Mouse (Mus musculus) stomach, postnatal 0 days (tissue): Measurements from ENCODE around the gene Tprg. TPM values are rescaled to one million over a fixed set of nuclear protein-coding genes. Genes with fewer than 3 reads are reported as not detected.
A peak's percentile ranks its signal among the peaks of the same experiment; 100 is the strongest.

Experiments
- ATAC-seq: fragments of 200-750 bp; cut with Nextera tagmentation; 2 replicates; pipeline ENCODE4 v1.8.0; 2017; ENCODE audit not compliant: low FRiP score, low TSS enrichment
- DNase-seq: peaks from one replicate; pipeline ENCODE4 v3.0.0-alpha.2; 2016; ENCODE audit warnings: low spot score
- H3K27ac ChIP-seq: fragments of 300-500 bp; sonication (generic); replicated peaks from 2 replicates; pipeline ENCODE4 v1.5.1; 2014; ENCODE audit warnings: mild to moderate bottlenecking, control low read depth
- H3K27me3 ChIP-seq: fragments of 300-500 bp; sonication (generic); 2 replicates; pipeline ENCODE4 v1.6.1; 2014; ENCODE audit warnings: low read length; ENCODE audit not compliant: control insufficient read depth, insufficient read depth
- H3K36me3 ChIP-seq: fragments of 300-500 bp; sonication (generic); 2 replicates; pipeline ENCODE4 v1.6.1; 2014; ENCODE audit warnings: low read length, mixed read lengths; ENCODE audit not compliant: control insufficient read depth, insufficient read depth
- H3K4me1 ChIP-seq: fragments of 300-500 bp; sonication (generic); replicated peaks from 2 replicates; pipeline ENCODE4 v1.6.1; 2014; ENCODE audit warnings: antibody characterized with exemption; ENCODE audit not compliant: control insufficient read depth, insufficient read depth
- H3K4me2 ChIP-seq: fragments of 300-500 bp; sonication (generic); replicated peaks from 2 replicates; pipeline ENCODE4 v1.6.1; 2014; ENCODE audit warnings: low read depth, mild to moderate bottlenecking, control low read depth, moderate library complexity
- H3K4me3 ChIP-seq: fragments of 300-500 bp; sonication (generic); 2 replicates; pipeline ENCODE4 v1.5.1; 2014; ENCODE audit warnings: low read depth, low read length, control low read depth
- H3K9ac ChIP-seq: fragments of 300-500 bp; sonication (generic); 2 replicates; pipeline ENCODE4 v1.6.1; 2014; ENCODE audit warnings: mild to moderate bottlenecking, low read length, control low read depth, mixed read lengths
- H3K9me3 ChIP-seq: fragments of 300-500 bp; sonication (generic); 2 replicates; pipeline ENCODE4 v1.6.1; 2016; ENCODE audit warnings: low read length; ENCODE audit not compliant: control insufficient read depth
- CTCF ChIP-seq: IDR thresholded peaks from 2 replicates; pipeline ENCODE4 v1.5.1; 2016; ENCODE audit warnings: antibody characterized with exemption, low read depth, mild to moderate bottlenecking, moderate library complexity
- EP300 ChIP-seq: optimal IDR thresholded peaks from 2 replicates; pipeline ENCODE3; 2016; ENCODE audit warnings: antibody characterized with exemption
- WGBS: fragments of 180-500 bp; shearing (Covaris S2); extraction: QIAGEN DNeasy Blood & Tissue Kit; methylation state at CpG from one replicate; pipeline ENCODE4 v1.1.7; 2014; 5-methylcytosine and 5-hydroxymethylcytosine counted together
- polyA plus RNA-seq: library from polyadenylated mRNA; unstranded; fragments of >200 nt; fragmentation: Nextera tagmentation; extraction: Ambion mirVana; gene quantifications from 2 replicates; pipeline ENCODE4 v1.2.1, GENCODE M21; 2015

Gene Tprg
- polyA plus RNA-seq, 1 experiment from 2014 or later: 41.0 TPM

GRCm38 (mm10) chr16:25451511-25451910 is 164.9 kb downstream of the Tprg start:
- ATAC-seq (no peak), DNase-seq (no peak)
- Histone ChIP-seq H3K4me1 (no peaks in the 10 kb centered on the region), H3K4me2 (no peak overlapping the region), H3K27ac (no peak overlapping the region), H3K9me3 (no peaks in the 10 kb centered on the region), H3K36me3 (no peaks in the 10 kb centered on the region), H3K4me3 (no peak overlapping the region), H3K9ac (no peak overlapping the region), H3K27me3 (no peaks in the 10 kb centered on the region)
- TF ChIP-seq EP300 (no peak), CTCF (no peak)
- WGBS: 70% methylated on average over 3 of the region's 3 CpGs

GRCm38 (mm10) chr16:25464732-25465131 is 178.1 kb downstream of the Tprg start:
- DNase-seq (no peak), ATAC-seq (no peak)
- no peaks in the 10 kb centered on the region for H3K27me3 ChIP-seq
- H3K36me3 ChIP-seq: no peaks in the 10 kb centered on the region
- no peak overlapping the region for H3K4me2 ChIP-seq
- H3K9ac ChIP-seq: no peak overlapping the region
- H3K9me3 ChIP-seq: no peaks in the 10 kb centered on the region
- H3K27ac ChIP-seq: no peak overlapping the region
- 86% methylated on average over 4 of the region's 4 CpGs for WGBS
- no peaks in the 10 kb centered on the region for H3K4me1 ChIP-seq
- H3K4me3 ChIP-seq: no peak overlapping the region
- TF ChIP-seq EP300: no peak
- TF ChIP-seq CTCF: no peak

GRCm38 (mm10) chr16:25465435-25466139 is 179.0 kb downstream of the Tprg start:
- ATAC-seq: 0 out of 2 replicates have a peak, but pooled peaks have one; percentile 32
- WGBS: 38% methylated on average over 13 of the region's 13 CpGs
- DNase-seq: peak; percentile 21

GRCm38 (mm10) chr16:25468040-25468439 is 181.4 kb downstream of the Tprg start:
- TF ChIP-seq EP300 (no peak), CTCF (no peak)
- WGBS: 84% methylated on average over 3 of the region's 3 CpGs
- no peaks in the 10 kb centered on the region for H3K4me1 ChIP-seq
- no peak overlapping the region for H3K4me2 ChIP-seq
- no peak for ATAC-seq
- H3K36me3 ChIP-seq: no peaks in the 10 kb centered on the region
- no peak overlapping the region for H3K4me3 ChIP-seq
- DNase-seq: no peak
- H3K27me3 ChIP-seq: no peaks in the 10 kb centered on the region
- no peak overlapping the region for H3K27ac ChIP-seq
- H3K9ac ChIP-seq: no peak overlapping the region
- H3K9me3 ChIP-seq: no peaks in the 10 kb centered on the region

More at GRCm38 (mm10) chr16:25465435-25466139, 179.0 kb downstream of the Tprg start:
- Histone ChIP-seq H3K4me2 (no peak overlapping the region), H3K27ac (no peak overlapping the region), H3K4me3 (no peak overlapping the region), H3K4me1 (no peaks in the 10 kb centered on the region), H3K27me3 (no peaks in the 10 kb centered on the region), H3K9me3 (no peaks in the 10 kb centered on the region), H3K36me3 (no peaks in the 10 kb centered on the region), H3K9ac (no peak overlapping the region)
- TF ChIP-seq EP300 (no peak), CTCF (no peak)

- no peak overlapping the region for H3K4me2 ChIP-seq
- no peaks in the 10 kb centered on the region for H3K9me3 ChIP-seq
- TF ChIP-seq CTCF (no peak), EP300 (no peak)
- no peak for ATAC-seq
- H3K36me3 ChIP-seq: no peaks in the 10 kb centered on the region
- no peak overlapping the region for H3K27ac ChIP-seq
- no peaks in the 10 kb centered on the region for H3K27me3 ChIP-seq
- H3K4me3 ChIP-seq: no peak overlapping the region
- DNase-seq: no peak
- no peaks in the 10 kb centered on the region for H3K4me1 ChIP-seq
- WGBS: 27% methylated on average over 5 of the region's 5 CpGs
- no peak overlapping the region for H3K9ac ChIP-seq
These were observed 182.0 kb downstream of the Tprg start for GRCm38 (mm10) chr16:25468662-25469061.
